Mouse (Mus musculus) MEL (cell line): ENCODE results near the gene Stra6. TPM values are rescaled to one million over a fixed set of nuclear protein-coding genes. Genes with fewer than 3 reads are reported as not detected.

Experiments
- DNase-seq: peaks from one replicate; pipeline ENCODE4 v3.0.0; 2011; ENCODE audit warnings: low read depth, low spot score
- H3K27ac ChIP-seq: 2 replicates; pipeline ENCODE4 v1.5.1; 2012; ENCODE audit warnings: low read depth, mild to moderate bottlenecking, control low read depth, low read length, moderate library complexity; ENCODE audit not compliant: control insufficient read depth
- H3K27me3 ChIP-seq, 2 experiments: fragments of 150-350 bp in 1 of 2; sonication (generic) in 1 of 2; 2 replicates each; pipeline ENCODE4 v1.6.1; 2012; ENCODE audit warnings: low read length in 2 of 2, mild to moderate bottlenecking in 2 of 2, improper control_type of control experiment in 1 of 2, moderate library complexity in 1 of 2; ENCODE audit not compliant: insufficient read depth in 2 of 2, control insufficient read depth in 1 of 2
- H3K36me3 ChIP-seq, 2 experiments: 2 replicates each; pipeline ENCODE4 v1.6.1; 2012 to 2014; ENCODE audit warnings: low read length in 2 of 2, improper control_type of control experiment in 1 of 2, inconsistent platforms in 1 of 2, mild to moderate bottlenecking in 1 of 2; ENCODE audit not compliant: insufficient read depth in 2 of 2, control insufficient read depth in 1 of 2
- H3K4me1 ChIP-seq, 2 experiments: fragments of 150-350 bp in 1 of 2; sonication (generic) in 1 of 2; 2 replicates each; pipeline ENCODE4 v1.6.1; 2012; ENCODE audit warnings: low read length in 2 of 2, improper control_type of control experiment in 1 of 2, mild to moderate bottlenecking in 1 of 2; ENCODE audit not compliant: insufficient read depth in 2 of 2, control insufficient read depth in 1 of 2
- H3K4me3 ChIP-seq, 2 experiments: fragments of 150-350 bp in 1 of 2; sonication (generic) in 1 of 2; 2 replicates each; pipeline ENCODE4 v1.5.1; 2012; ENCODE audit warnings: low read depth in 2 of 2, low read length in 2 of 2, mild to moderate bottlenecking in 2 of 2, moderate library complexity in 2 of 2, control low read depth in 1 of 2, improper control_type of control experiment in 1 of 2; ENCODE audit not compliant: control insufficient read depth in 1 of 2, insufficient read depth in 1 of 2
- H3K79me2 ChIP-seq: 2 replicates; pipeline ENCODE4 v1.6.1; 2012; ENCODE audit warnings: mild to moderate bottlenecking, low read length, moderate library complexity; ENCODE audit not compliant: control insufficient read depth, poor library complexity, insufficient read depth
- H3K9ac ChIP-seq: 2 replicates; pipeline ENCODE4 v1.6.1; 2012; ENCODE audit warnings: low read depth, mild to moderate bottlenecking, control low read depth, low read length, moderate library complexity; ENCODE audit not compliant: control insufficient read depth, poor library complexity, severe bottlenecking
- H3K9me3 ChIP-seq: fragments of 150-350 bp; sonication (generic); replicated peaks from 2 replicates; pipeline ENCODE4 v1.6.1; 2012; ENCODE audit warnings: mild to moderate bottlenecking, low read length, improper control_type of control experiment, moderate library complexity; ENCODE audit not compliant: insufficient read depth
- CHD2 ChIP-seq: IDR thresholded peaks from 2 replicates; pipeline ENCODE4 v1.6.1; 2011; ENCODE audit warnings: low read length, improper control_type of control experiment
- E2F4 ChIP-seq: IDR thresholded peaks from 2 replicates; pipeline ENCODE4 v1.6.1; 2011; ENCODE audit warnings: low read depth, low read length, improper control_type of control experiment, borderline replicate concordance
- ELF1 ChIP-seq: IDR thresholded peaks from 2 replicates; pipeline ENCODE4 v1.6.1; 2014; ENCODE audit warnings: low read depth, mild to moderate bottlenecking, inconsistent platforms, low read length, improper control_type of control experiment, moderate library complexity
- EP300 ChIP-seq, 2 experiments: IDR thresholded peaks; 2 replicates each; pipeline ENCODE4 v1.6.1; 2011; ENCODE audit warnings: improper control_type of control experiment in 2 of 2, low read length in 2 of 2, low read depth in 1 of 2, mild to moderate bottlenecking in 1 of 2
- ETS1 ChIP-seq: IDR thresholded peaks from 2 replicates; pipeline ENCODE4 v1.6.1; 2012; ENCODE audit warnings: low read depth, mild to moderate bottlenecking, inconsistent platforms, low read length, improper control_type of control experiment, moderate library complexity
- GABPA ChIP-seq: IDR thresholded peaks from 2 replicates; pipeline ENCODE4 v1.6.1; 2012; ENCODE audit warnings: low read depth, mild to moderate bottlenecking, inconsistent platforms, low read length, improper control_type of control experiment, moderate library complexity
- GATA1 ChIP-seq: IDR thresholded peaks from 2 replicates; pipeline ENCODE4 v1.6.1; 2011; ENCODE audit warnings: low read depth, low read length, improper control_type of control experiment
- MAX ChIP-seq: IDR thresholded peaks from 2 replicates; pipeline ENCODE4 v1.6.1; 2011; ENCODE audit warnings: low read length, improper control_type of control experiment
- MEF2A ChIP-seq: IDR thresholded peaks from 2 replicates; pipeline ENCODE4 v1.6.1; 2014; ENCODE audit warnings: low read depth, mild to moderate bottlenecking, inconsistent platforms, low read length, improper control_type of control experiment; ENCODE audit not compliant: poor library complexity, insufficient replicate concordance, severe bottlenecking; ENCODE audit errors: extremely low read depth
- MXI1 ChIP-seq: IDR thresholded peaks from 2 replicates; pipeline ENCODE4 v1.6.1; 2011; ENCODE audit warnings: mild to moderate bottlenecking, low read depth, low read length, improper control_type of control experiment
- MYB ChIP-seq: IDR thresholded peaks from 2 replicates; pipeline ENCODE4 v1.6.1; 2011; ENCODE audit warnings: mild to moderate bottlenecking, low read depth, low read length, improper control_type of control experiment
- MYC ChIP-seq: IDR thresholded peaks from 2 replicates; pipeline ENCODE4 v1.6.1; 2011; ENCODE audit warnings: low read depth, mild to moderate bottlenecking, low read length, improper control_type of control experiment, moderate library complexity
- NELFE ChIP-seq: IDR thresholded peaks from 2 replicates; pipeline ENCODE4 v1.6.1; 2011; ENCODE audit warnings: low read depth, low read length, improper control_type of control experiment
- NRF1 ChIP-seq: IDR thresholded peaks from 2 replicates; pipeline ENCODE4 v1.6.1; 2014; ENCODE audit warnings: low read depth, mild to moderate bottlenecking, inconsistent platforms, low read length, improper control_type of control experiment, moderate library complexity; ENCODE audit not compliant: poor library complexity, insufficient read depth, severe bottlenecking
- RAD21 ChIP-seq: IDR thresholded peaks from 2 replicates; pipeline ENCODE4 v1.6.1; 2011; ENCODE audit warnings: mild to moderate bottlenecking, low read depth, low read length, improper control_type of control experiment
- TAL1 ChIP-seq: IDR thresholded peaks from 2 replicates; pipeline ENCODE4 v1.6.1; 2012; ENCODE audit warnings: mild to moderate bottlenecking, inconsistent platforms, low read length, moderate library complexity, mixed read lengths
- TBP ChIP-seq: IDR thresholded peaks from 2 replicates; pipeline ENCODE4 v1.8.0; 2011; ENCODE audit warnings: low read depth, low read length, improper control_type of control experiment
- TCF12 ChIP-seq: IDR thresholded peaks from 2 replicates; pipeline ENCODE4 v1.6.1; 2014; ENCODE audit warnings: low read depth, mild to moderate bottlenecking, inconsistent platforms, low read length, improper control_type of control experiment, moderate library complexity
- UBTF ChIP-seq: IDR thresholded peaks from 2 replicates; pipeline ENCODE4 v1.6.1; 2012; ENCODE audit warnings: low read depth, mild to moderate bottlenecking, inconsistent platforms, low read length, improper control_type of control experiment, moderate library complexity, borderline replicate concordance; ENCODE audit not compliant: insufficient read depth
- USF1 ChIP-seq: IDR thresholded peaks from 2 replicates; pipeline ENCODE4 v1.6.1; 2014; ENCODE audit warnings: low read depth, mild to moderate bottlenecking, inconsistent platforms, low read length, improper control_type of control experiment, moderate library complexity
- ZKSCAN1 ChIP-seq: IDR thresholded peaks from 2 replicates; pipeline ENCODE4 v1.6.1; 2012; ENCODE audit warnings: low read depth, mild to moderate bottlenecking, inconsistent platforms, low read length, improper control_type of control experiment, moderate library complexity
- polyA plus RNA-seq, 2 experiments: library from polyadenylated mRNA; stranded (reverse) in 1 of 2; unstranded in 1 of 2; fragments of >175 nt in 1 of 2; fragments of >200 nt in 1 of 2; gene quantifications; 2 replicates each; pipeline versions ENCODE4 v1.2.1 to v1.2.4; 2012; ENCODE audit warnings: low replicate concordance in 2 of 2, low read depth in 1 of 2; ENCODE audit not compliant: insufficient read length in 2 of 2, insufficient read depth in 1 of 2, missing spikeins in 1 of 2
- total RNA-seq: library from RNA; depleted of rRNA; stranded (reverse); fragments of 300-350 nt; gene quantifications from 2 replicates; pipeline ENCODE4 v1.2.3, GENCODE M21; 2012

The Stra6 gene
- total and polyA plus RNA-seq, 3 experiments: not detected

GRCm38 (mm10) chr9:58195671-58196070 lies 132.1 kb downstream of the Stra6 start:
- Histone ChIP-seq H3K9ac (no peak overlapping the region), H3K4me1 (no peaks in the 10 kb centered on the region), H3K9me3 (no peaks in the 10 kb centered on the region), H3K79me2 (no peaks in the 10 kb centered on the region), H3K27me3 (peaks cover 10 to 15% of the 10 kb centered on the region in 2 experiments), H3K4me3 (no peak overlapping the region), H3K36me3 (no peaks in the 10 kb centered on the region), H3K27ac (no peak overlapping the region)
- DNase-seq: no peak
- no peak for TF ChIP-seq NELFE
- no peak for TF ChIP-seq TCF12
- no peak for TF ChIP-seq TAL1
- no peak for TF ChIP-seq MYB
- no peak for TF ChIP-seq ELF1
- no peak for TF ChIP-seq RAD21
- no peak for TF ChIP-seq MEF2A
- TF ChIP-seq MAX: no peak
- TF ChIP-seq CHD2: no peak

- H3K36me3 ChIP-seq: no peaks in the 10 kb centered on the region
- TF ChIP-seq UBTF (no peak), E2F4 (no peak), USF1 (no peak), ZKSCAN1 (no peak), MYC (no peak), NRF1 (no peak), GABPA (no peak), CHD2 (no peak), ELF1 (no peak), NELFE (no peak), ETS1 (no peak), TBP (no peak), GATA1 (no peak), MEF2A (no peak), EP300 (IDR thresholded peaks at IDR 0.05; ENCODE audit: low read depth in 1 of 2, low read length in 2 of 2) (no peak), TAL1 (no peak), MXI1 (no peak)
- TF ChIP-seq, all 39 proteins: peak for 0
- Histone ChIP-seq H3K9me3 (no peaks in the 10 kb centered on the region), H3K27ac (no peak overlapping the region), H3K9ac (no peak overlapping the region), H3K4me3 (no peak overlapping the region), H3K79me2 (no peaks in the 10 kb centered on the region), H3K27me3 (peaks cover 7 to 10% of the 10 kb centered on the region in 2 experiments), H3K4me1 (no peaks in the 10 kb centered on the region)
- DNase-seq: no peak
Observed at GRCm38 (mm10) chr9:58196141-58196540, 132.6 kb downstream of the Stra6 start.
